Mouse (Mus musculus): ENCODE results near the gene Fam57b. TPM values are rescaled to one million over a fixed set of nuclear protein-coding genes. Genes with fewer than 3 reads are reported as not detected.

Fam57b gene
- total and polyA plus RNA-seq, 3 experiments, result 0.30 TPM; not detected in 2

- Histone ChIP-seq H3K79me2 (replicated peaks; ENCODE audit: control insufficient read depth, extremely low read depth, insufficient read depth, poor library complexity, severe bottlenecking) (no peaks in the 10 kb centered on the region), H3K9ac (ENCODE audit: insufficient read depth, low read depth) (no peak overlapping the region), H3K9me3 (replicated peaks; ENCODE audit: low read length) (no peaks in the 10 kb centered on the region), H3K4me3 (replicated peaks in 1 of 3; ENCODE audit: low read depth in 2 of 3, low read length in 2 of 3, poor library complexity in 1 of 3) (no peak overlapping the region), H3K27me3 (replicated peaks) (no peaks in the 10 kb centered on the region), H3K27ac (ENCODE audit: insufficient read depth, low read depth) (no peak overlapping the region), H3K4me2 (ENCODE audit: insufficient read depth, low read depth, poor library complexity, severe bottlenecking) (no peak overlapping the region), H3K4me1 (ENCODE audit: control insufficient read depth in 1 of 2, insufficient read depth in 2 of 2) (peaks cover under 1 to 26% of the 10 kb centered on the region in 2 experiments; a peak in 2 of 4 replicates), H3K36me3 (replicated peaks in 1 of 2; ENCODE audit: control insufficient read depth in 1 of 2, insufficient read depth in 1 of 2, low read length in 1 of 2) (peaks cover 18 to 68% of the 10 kb centered on the region in 2 experiments)
- TF ChIP-seq PAX5 (IDR thresholded peaks at IDR 0.05; ENCODE audit: low read length) (no peak), POLR2A (IDR thresholded peaks at IDR 0.05; ENCODE audit: low read depth, low read length) (no peak), TCF12 (IDR thresholded peaks at IDR 0.05; ENCODE audit: low read depth, low read length) (no peak), NELFE (IDR thresholded peaks at IDR 0.05; ENCODE audit: low read depth, low read length) (no peak), SIN3A (IDR thresholded peaks at IDR 0.05; ENCODE audit: low read length) (no peak), ETS1 (conservative IDR thresholded peaks at IDR 0.05; ENCODE audit: low read depth, low read length) (no peak), MAZ (IDR thresholded peaks at IDR 0.05; ENCODE audit: low read depth, low read length) (no peak), SMC3 (IDR thresholded peaks at IDR 0.05; ENCODE audit: low read depth, low read length) (no peak), MXI1 (IDR thresholded peaks at IDR 0.05; ENCODE audit: low read depth, low read length) (no peak), EP300 (IDR thresholded peaks at IDR 0.05; ENCODE audit: low read length) (no peak)
- DNase-seq (ENCODE audit: extremely low read depth), result no peak
- in situ Hi-C loops (cut with MboI; ENCODE audit: low pct_ligation_motif_present, low pct_unique_long_range_greater_than_20kb, low sequenced_read_pairs) (no loop called here), dilution Hi-C loops (cut with MboI; ENCODE audit: extremely low pct_ligation_motif_present, extremely low pct_unique_long_range_greater_than_20kb, low sequenced_read_pairs) (no loop called here)
Observed at GRCm38 (mm10) chr7:126770784-126771183, 26.7 kb upstream of the Fam57b start.

- no peak overlapping the region for H3K9ac ChIP-seq (ENCODE audit: insufficient read depth, low read depth)
Observed at GRCm38 (mm10) chr7:126773351-126773750, 24.1 kb upstream of the Fam57b start.

GRCm38 (mm10) chr7:126774463-126774862 is 23.0 kb upstream of the Fam57b start:
- dilution Hi-C loops (cut with MboI; ENCODE audit: extremely low pct_ligation_motif_present, extremely low pct_unique_long_range_greater_than_20kb, low sequenced_read_pairs) (no loop called here), in situ Hi-C loops (cut with MboI; ENCODE audit: low pct_ligation_motif_present, low pct_unique_long_range_greater_than_20kb, low sequenced_read_pairs) (no loop called here)
- H3K9ac ChIP-seq (ENCODE audit: insufficient read depth, low read depth), result no peak overlapping the region
- H3K4me1 ChIP-seq (ENCODE audit: control insufficient read depth in 1 of 2, insufficient read depth in 2 of 2), result peaks cover 12 to 52% of the 10 kb centered on the region in 2 experiments; a peak in 3 of 4 replicates
- DNase-seq (ENCODE audit: extremely low read depth), result no peak
- no peak for TF ChIP-seq RCOR1 (conservative IDR thresholded peaks at IDR 0.05; ENCODE audit: low read depth, low read length)
- no peak for TF ChIP-seq MYC (IDR thresholded peaks at IDR 0.05; ENCODE audit: low read depth, low read length)
- TF ChIP-seq CTCF (conservative IDR thresholded peaks at IDR 0.05 in 1 of 2, IDR thresholded peaks at IDR 0.05 in 1 of 2; ENCODE audit: low read depth in 2 of 2, low read length in 2 of 2), result no peak
- no peak for TF ChIP-seq TBP (conservative IDR thresholded peaks at IDR 0.05; ENCODE audit: low read depth, low read length)
- TF ChIP-seq GABPA (IDR thresholded peaks at IDR 0.05; ENCODE audit: insufficient replicate concordance, low read depth, low read length), result no peak
- TF ChIP-seq UBTF (IDR thresholded peaks at IDR 0.05; ENCODE audit: low read depth, low read length), result no peak
- TF ChIP-seq ETS1 (conservative IDR thresholded peaks at IDR 0.05; ENCODE audit: low read depth, low read length), result no peak
- TF ChIP-seq ELF1 (IDR thresholded peaks at IDR 0.05; ENCODE audit: low read depth, low read length), result no peak
- no peak for TF ChIP-seq NRF1 (IDR thresholded peaks at IDR 0.05; ENCODE audit: low read depth, low read length)
- TF ChIP-seq MEF2A (IDR thresholded peaks at IDR 0.05; ENCODE audit: borderline replicate concordance, low read depth, low read length), result no peak
- TF ChIP-seq JUND (conservative IDR thresholded peaks at IDR 0.05; ENCODE audit: low read depth, low read length), result no peak
- TF ChIP-seq MAZ (IDR thresholded peaks at IDR 0.05; ENCODE audit: low read depth, low read length), result no peak
- TF ChIP-seq BHLHE40 (IDR thresholded peaks at IDR 0.05; ENCODE audit: low read depth, low read length), result no peak
- TF ChIP-seq ZNF384 (IDR thresholded peaks at IDR 0.05; ENCODE audit: low read depth, low read length), result no peak
- TF ChIP-seq CHD1 (IDR thresholded peaks at IDR 0.05; ENCODE audit: low read depth, low read length), result no peak
- no peak for TF ChIP-seq KAT2A (IDR thresholded peaks at IDR 0.05; ENCODE audit: insufficient replicate concordance, low read length)
- TF ChIP-seq SMC3 (IDR thresholded peaks at IDR 0.05; ENCODE audit: low read depth, low read length), result no peak
- TF ChIP-seq TCF12 (IDR thresholded peaks at IDR 0.05; ENCODE audit: low read depth, low read length), result no peak
- H3K79me2 ChIP-seq (replicated peaks; ENCODE audit: control insufficient read depth, extremely low read depth, insufficient read depth, poor library complexity, severe bottlenecking), result 0 out of 2 replicates have a peak, but pooled peaks cover 2% of the 10 kb centered on the region
- no peak overlapping the region for H3K4me2 ChIP-seq (ENCODE audit: insufficient read depth, low read depth, poor library complexity, severe bottlenecking)
- H3K4me3 ChIP-seq (replicated peaks in 1 of 3; ENCODE audit: low read depth in 2 of 3, low read length in 2 of 3, poor library complexity in 1 of 3), result no peak overlapping the region
- H3K27me3 ChIP-seq (replicated peaks), result no peaks in the 10 kb centered on the region
- no peaks in the 10 kb centered on the region for H3K9me3 ChIP-seq (replicated peaks; ENCODE audit: low read length)
- H3K36me3 ChIP-seq (replicated peaks in 1 of 2; ENCODE audit: control insufficient read depth in 1 of 2, insufficient read depth in 1 of 2, low read length in 1 of 2), result peaks cover 21 to 52% of the 10 kb centered on the region in 2 experiments
- no peak overlapping the region for H3K27ac ChIP-seq (ENCODE audit: insufficient read depth, low read depth)

More at GRCm38 (mm10) chr7:126773351-126773750, 24.1 kb upstream of the Fam57b start:
- H3K4me2 ChIP-seq (ENCODE audit: insufficient read depth, low read depth, poor library complexity, severe bottlenecking), result no peak overlapping the region
- no peak for TF ChIP-seq RCOR1 (conservative IDR thresholded peaks at IDR 0.05; ENCODE audit: low read depth, low read length)
- peaks cover 9 to 40% of the 10 kb centered on the region in 2 experiments; a peak in 3 of 4 replicates for H3K4me1 ChIP-seq (ENCODE audit: control insufficient read depth in 1 of 2, insufficient read depth in 2 of 2)
- H3K36me3 ChIP-seq (replicated peaks in 1 of 2; ENCODE audit: control insufficient read depth in 1 of 2, insufficient read depth in 1 of 2, low read length in 1 of 2), result peaks cover 13 to 53% of the 10 kb centered on the region in 2 experiments
- H3K27me3 ChIP-seq (replicated peaks), result no peaks in the 10 kb centered on the region
- H3K79me2 ChIP-seq (replicated peaks; ENCODE audit: control insufficient read depth, extremely low read depth, insufficient read depth, poor library complexity, severe bottlenecking), result 0 out of 2 replicates have a peak, but pooled peaks cover 2% of the 10 kb centered on the region
- H3K9me3 ChIP-seq (replicated peaks; ENCODE audit: low read length), result no peaks in the 10 kb centered on the region
- no peak overlapping the region for H3K27ac ChIP-seq (ENCODE audit: insufficient read depth, low read depth)
- in situ Hi-C loops (cut with MboI; ENCODE audit: low pct_ligation_motif_present, low pct_unique_long_range_greater_than_20kb, low sequenced_read_pairs), result no loop called here
- H3K4me3 ChIP-seq (replicated peaks in 1 of 3; ENCODE audit: low read depth in 2 of 3, low read length in 2 of 3, poor library complexity in 1 of 3), result no peak overlapping the region
- no peak for DNase-seq (ENCODE audit: extremely low read depth)
- dilution Hi-C loops (cut with MboI; ENCODE audit: extremely low pct_ligation_motif_present, extremely low pct_unique_long_range_greater_than_20kb, low sequenced_read_pairs), result no loop called here
